Mouse (Mus musculus) hindbrain, embryonic 15.5 days (tissue): ENCODE results near the gene AC124108.1. TPM values are rescaled to one million over a fixed set of nuclear protein-coding genes. Genes with fewer than 3 reads are reported as not detected.

ENCODE experiments used
- ATAC-seq: fragments of 200-750 bp; cut with Nextera tagmentation; 2 replicates; pipeline ENCODE4 v1.8.0; 2017; ENCODE audit warnings: low read depth, moderate number of reproducible peaks, moderate TSS enrichment; ENCODE audit not compliant: low FRiP score
- H3K27ac ChIP-seq: fragments of 300-500 bp; sonication (generic); replicated peaks from 2 replicates; pipeline ENCODE4 v1.5.1; 2015; ENCODE audit warnings: mild to moderate bottlenecking, inconsistent platforms
- H3K27me3 ChIP-seq: fragments of 300-500 bp; sonication (generic); 2 replicates; pipeline ENCODE4 v1.6.1; 2015; ENCODE audit warnings: control low read depth, inconsistent platforms
- H3K36me3 ChIP-seq: fragments of 300-500 bp; sonication (generic); 2 replicates; pipeline ENCODE4 v1.6.1; 2015; ENCODE audit warnings: control low read depth, inconsistent platforms
- H3K4me1 ChIP-seq: fragments of 300-500 bp; sonication (generic); replicated peaks from 2 replicates; pipeline ENCODE4 v1.6.1; 2015; ENCODE audit warnings: control low read depth, inconsistent platforms
- H3K4me2 ChIP-seq: fragments of 300-500 bp; sonication (generic); 2 replicates; pipeline ENCODE4 v1.6.1; 2015; ENCODE audit warnings: moderate library complexity, mild to moderate bottlenecking, inconsistent platforms
- H3K4me3 ChIP-seq: fragments of 300-500 bp; sonication (generic); 2 replicates; pipeline ENCODE4 v1.5.1; 2015; ENCODE audit warnings: mild to moderate bottlenecking, inconsistent platforms
- H3K9ac ChIP-seq: fragments of 300-500 bp; sonication (generic); 2 replicates; pipeline ENCODE4 v1.6.1; 2015; ENCODE audit warnings: inconsistent platforms
- H3K9me3 ChIP-seq: fragments of 300-500 bp; sonication (generic); 2 replicates; pipeline ENCODE4 v1.6.1; 2016; ENCODE audit warnings: control low read depth, inconsistent platforms
- WGBS: fragments of 180-500 bp; shearing (Covaris S2); methylation state at CpG from one replicate; pipeline ENCODE4 v1.1.7; 2015; 5-methylcytosine and 5-hydroxymethylcytosine counted together
- polyA plus RNA-seq: library from polyadenylated mRNA; unstranded; fragments of >200 nt; fragmentation: Nextera tagmentation; extraction: Ambion mirVana; gene quantifications from 2 replicates; pipeline ENCODE4 v1.2.1, GENCODE M21; 2015

AC124108.1 gene
- 2.7 and 2.8 TPM in 2 replicates for polyA plus RNA-seq

DNA sequence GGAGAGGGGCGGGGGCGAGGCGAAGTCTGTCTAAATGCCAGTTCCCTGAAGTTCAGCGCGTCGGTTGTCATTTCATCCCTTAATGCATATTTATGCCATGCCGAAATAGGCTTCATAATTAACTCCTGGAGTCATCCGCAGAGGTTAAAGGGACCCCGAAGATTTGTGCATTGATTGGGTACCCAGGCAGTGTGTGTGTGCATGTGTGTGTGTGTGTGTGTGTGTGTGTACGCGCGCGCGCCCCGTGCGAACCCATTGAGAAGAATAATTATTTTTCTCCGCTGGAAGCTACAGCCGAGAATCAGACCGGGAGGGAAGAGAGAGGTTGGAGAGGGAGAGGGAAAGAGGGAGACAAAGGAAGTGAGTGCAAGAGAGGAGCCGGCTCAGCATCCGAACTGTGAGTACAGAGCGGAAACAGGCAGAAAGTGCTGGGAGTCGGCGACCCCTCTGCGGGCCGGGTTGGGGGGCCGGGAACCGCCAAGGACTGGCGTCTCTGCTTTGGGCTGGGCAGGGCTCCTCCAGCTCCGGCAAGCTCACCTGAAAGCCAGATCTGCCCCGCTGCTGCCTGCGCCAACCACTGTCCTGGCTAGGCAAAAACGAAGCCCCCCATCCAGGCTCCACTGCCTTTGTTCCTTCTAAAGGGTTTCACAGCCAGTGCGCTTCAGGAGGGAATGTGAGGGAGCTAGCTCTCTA is at the start of gene AC124108.1, which contains the start of gene Lemd1:
TSS of gene AC124108.1 (plus strand) at position 365 of the 693 bp plus-strand sequence.
TSS of gene Lemd1 (plus strand) at position 339 of the 693 bp plus-strand sequence.
- under 1% methylated on average over 31 of the region's 34 CpGs for WGBS
- Histone ChIP-seq H3K4me3 (peak within 1 kb of the TSS; percentile 75), H3K4me2 (peak within 1 kb of the TSS; percentile 74), H3K9me3 (no peaks in the 10 kb centered on the region), H3K27me3 (no peaks in the 10 kb centered on the region), H3K27ac (peak within 1 kb of the TSS; percentile 98), H3K36me3 (no peaks in the 10 kb centered on the region), H3K9ac (peak within 1 kb of the TSS; percentile 90), H3K4me1 (peaks cover 55% of the 10 kb centered on the region)
- ATAC-seq, result peak; percentile 12; the same call in 1 of the 2 replicates

DNA sequence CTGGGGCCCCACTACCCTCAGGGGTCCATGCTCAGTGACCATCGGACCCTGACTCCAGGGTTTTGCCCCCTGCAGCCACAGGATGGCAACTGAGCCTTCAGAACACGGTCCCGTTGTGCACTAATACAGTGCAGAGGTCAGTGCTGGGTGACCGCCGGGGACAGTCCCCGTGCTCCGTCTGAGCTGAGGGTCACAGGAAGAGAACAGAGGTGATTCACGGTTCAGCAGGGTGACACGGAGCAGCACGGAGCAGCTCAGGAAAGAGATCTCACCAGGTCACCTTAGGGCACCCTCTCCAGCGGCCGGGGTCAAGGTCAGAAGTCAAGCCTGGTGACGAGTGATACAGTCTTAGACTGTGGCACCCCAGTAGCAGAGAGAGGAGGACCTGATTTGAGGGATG is 49.5 kb upstream of the AC124108.1 start:
- no peak for ATAC-seq
- Histone ChIP-seq H3K4me2 (no peak overlapping the region), H3K4me1 (peaks cover 26% of the 10 kb centered on the region), H3K4me3 (no peak overlapping the region), H3K36me3 (no peaks in the 10 kb centered on the region), H3K9ac (no peak overlapping the region), H3K27me3 (peaks cover 21% of the 10 kb centered on the region), H3K27ac (no peak overlapping the region), H3K9me3 (no peaks in the 10 kb centered on the region)
- WGBS, result 59% methylated on average over 13 of the region's 13 CpGs

DNA sequence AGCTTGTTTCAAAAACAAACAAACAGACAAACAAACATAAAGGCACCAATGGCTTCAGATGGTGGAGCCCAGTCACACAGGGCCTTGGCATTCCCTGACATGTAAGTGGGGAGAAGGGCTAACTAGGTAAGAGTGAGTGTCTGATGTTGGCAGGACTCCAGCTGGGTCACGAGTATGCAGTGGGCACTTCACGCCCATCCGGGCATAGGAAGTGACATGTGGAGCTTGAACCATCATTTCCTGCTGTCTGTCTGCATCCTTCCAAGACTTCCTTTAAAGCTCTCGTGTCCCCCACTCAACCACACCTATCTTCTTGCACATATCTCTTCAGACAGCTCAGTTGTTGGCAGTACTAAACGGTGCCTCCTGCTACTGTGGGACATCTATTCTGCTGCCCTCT is 48.2 kb upstream of the AC124108.1 start:
- Histone ChIP-seq H3K9me3 (no peaks in the 10 kb centered on the region), H3K4me1 (peaks cover 26% of the 10 kb centered on the region), H3K27ac (no peak overlapping the region), H3K4me2 (no peak overlapping the region), H3K9ac (no peak overlapping the region), H3K36me3 (no peaks in the 10 kb centered on the region), H3K4me3 (no peak overlapping the region), H3K27me3 (peaks cover 16% of the 10 kb centered on the region)
- 75% methylated on average over 5 of the region's 5 CpGs for WGBS
- ATAC-seq, result no peak

DNA sequence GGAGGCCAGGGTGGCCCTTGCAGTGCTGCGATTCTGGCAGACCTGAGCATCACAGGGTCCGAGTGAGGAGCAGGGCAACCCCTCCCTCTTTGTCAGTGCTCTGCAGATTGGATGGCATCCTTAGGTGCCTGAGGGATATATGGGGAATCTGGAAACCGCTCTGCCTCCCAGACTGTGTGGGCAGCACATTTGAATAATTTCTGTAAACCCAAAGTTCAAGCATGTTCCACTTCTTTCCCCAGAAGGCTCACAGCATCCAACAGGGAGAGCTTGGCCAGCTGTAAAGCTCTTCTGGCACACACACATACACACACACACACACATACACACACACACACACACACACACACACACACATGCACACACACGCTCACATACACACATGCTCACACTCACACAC is 47.5 kb upstream of the AC124108.1 start:
- H3K4me3 ChIP-seq, result no peak overlapping the region
- no peak overlapping the region for H3K4me2 ChIP-seq
- H3K36me3 ChIP-seq, result no peaks in the 10 kb centered on the region
- H3K4me1 ChIP-seq, result peaks cover 26% of the 10 kb centered on the region
- H3K9ac ChIP-seq, result no peak overlapping the region
- H3K27ac ChIP-seq, result no peak overlapping the region
- H3K9me3 ChIP-seq, result no peaks in the 10 kb centered on the region
- WGBS, result 67% methylated on average over 4 of the region's 4 CpGs
- peak; percentile 7; the same call in 1 of the 2 replicates for ATAC-seq
- peaks cover 10% of the 10 kb centered on the region for H3K27me3 ChIP-seq

DNA sequence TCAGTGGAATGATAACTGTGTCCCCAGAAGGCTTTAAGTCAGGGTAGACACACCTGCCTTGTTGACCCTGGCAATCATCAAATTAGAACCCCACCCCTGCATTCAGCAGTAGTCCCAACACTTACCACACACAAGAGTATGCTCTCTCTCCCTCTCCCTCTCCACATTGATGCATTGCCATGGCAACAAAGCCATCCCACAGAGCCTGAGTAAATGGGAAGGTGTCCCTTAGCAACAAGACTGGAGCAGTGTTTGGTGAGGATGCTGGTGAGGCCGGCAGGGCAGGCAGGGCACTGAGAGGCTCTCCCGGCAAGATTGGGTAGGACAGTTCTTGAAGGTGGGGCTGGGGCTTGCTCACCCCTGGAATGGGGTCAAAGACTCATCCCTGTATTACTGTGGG is 47.0 kb upstream of the AC124108.1 start:
- no peak overlapping the region for H3K27ac ChIP-seq
- ATAC-seq, result peak; percentile 75

DNA sequence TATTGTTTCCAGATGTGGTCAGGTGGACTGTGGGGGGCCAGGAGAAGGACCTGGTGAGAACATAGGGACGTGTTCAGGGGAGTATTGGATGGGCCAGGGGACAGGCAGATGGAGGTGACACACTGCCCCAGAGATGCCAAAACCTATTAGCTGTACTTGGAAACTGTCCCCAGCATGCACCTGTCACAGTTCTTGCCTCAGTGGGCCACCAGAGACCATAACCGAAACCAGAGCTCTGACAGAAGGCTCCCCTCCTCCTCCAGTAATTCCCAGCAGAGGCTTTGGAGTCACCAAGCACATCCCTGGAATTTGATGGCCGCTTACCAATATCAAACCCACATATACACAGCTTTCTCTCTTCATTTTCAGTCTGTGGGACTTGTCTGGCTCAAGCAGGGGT is 46.4 kb upstream of the AC124108.1 start:
- H3K9me3 ChIP-seq, result no peaks in the 10 kb centered on the region
- no peak overlapping the region for H3K9ac ChIP-seq
- no peak overlapping the region for H3K27ac ChIP-seq
- no peak overlapping the region for H3K4me2 ChIP-seq
- no peak for ATAC-seq
- peaks cover 16% of the 10 kb centered on the region for H3K4me1 ChIP-seq
- no peak overlapping the region for H3K4me3 ChIP-seq
- peaks cover 2% of the 10 kb centered on the region; the same call in 1 of the 2 replicates for H3K27me3 ChIP-seq
- WGBS, result 73% methylated on average over 3 of the region's 3 CpGs
- H3K36me3 ChIP-seq, result no peaks in the 10 kb centered on the region

More for the DNA sequence above, 47.0 kb upstream of the AC124108.1 start:
- Histone ChIP-seq H3K4me3 (no peak overlapping the region), H3K4me2 (peak overlapping the region; percentile 13; the same call in 1 of the 2 replicates), H3K9ac (no peak overlapping the region), H3K9me3 (no peaks in the 10 kb centered on the region), H3K27me3 (peaks cover 5% of the 10 kb centered on the region; the same call in 1 of the 2 replicates), H3K36me3 (no peaks in the 10 kb centered on the region), H3K4me1 (peaks cover 21% of the 10 kb centered on the region)
- WGBS, result 10% methylated on average over 2 of the region's 2 CpGs

DNA sequence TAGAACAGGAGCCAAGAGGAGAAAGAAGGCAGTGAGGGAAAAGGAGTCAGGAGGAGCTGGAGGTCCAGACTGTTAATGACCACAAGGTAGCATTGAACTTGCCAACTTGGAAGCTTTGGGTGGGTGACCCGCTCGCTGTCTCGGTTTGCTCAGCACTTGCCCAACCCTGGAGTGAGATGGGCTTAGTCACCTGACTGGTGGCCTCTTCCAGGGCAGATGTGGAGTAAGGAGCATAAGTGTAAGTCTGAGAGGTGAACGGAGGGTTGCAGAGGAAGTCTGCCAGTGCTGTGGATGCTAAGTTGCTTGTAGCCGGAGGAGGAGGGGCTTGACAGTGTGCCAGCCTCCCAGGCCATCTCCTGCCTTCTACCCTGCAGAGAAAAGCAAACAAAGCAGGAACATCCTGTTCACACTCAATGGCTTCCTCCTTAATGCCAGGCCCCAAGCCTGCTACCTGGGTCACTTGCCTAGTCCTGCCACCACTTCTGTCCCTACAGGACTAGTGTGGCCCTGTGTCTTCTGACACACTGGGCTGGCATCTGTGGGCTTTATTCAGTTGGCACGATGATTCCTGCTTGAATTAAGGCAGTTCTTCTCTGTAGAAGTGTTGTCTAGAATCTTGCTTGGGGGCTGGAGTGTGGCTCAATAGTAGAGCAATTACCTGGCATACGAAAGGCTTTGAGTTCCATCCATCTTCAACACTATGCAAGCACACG is 45.1 kb upstream of the AC124108.1 start:
- Histone ChIP-seq H3K36me3 (no peaks in the 10 kb centered on the region), H3K4me2 (no peak overlapping the region), H3K27me3 (no peaks in the 10 kb centered on the region), H3K4me3 (no peak overlapping the region), H3K9ac (no peak overlapping the region), H3K27ac (no peak overlapping the region), H3K4me1 (peaks cover 16% of the 10 kb centered on the region), H3K9me3 (no peaks in the 10 kb centered on the region)
- no peak for ATAC-seq
- 85% methylated on average over 8 of the region's 8 CpGs for WGBS

DNA sequence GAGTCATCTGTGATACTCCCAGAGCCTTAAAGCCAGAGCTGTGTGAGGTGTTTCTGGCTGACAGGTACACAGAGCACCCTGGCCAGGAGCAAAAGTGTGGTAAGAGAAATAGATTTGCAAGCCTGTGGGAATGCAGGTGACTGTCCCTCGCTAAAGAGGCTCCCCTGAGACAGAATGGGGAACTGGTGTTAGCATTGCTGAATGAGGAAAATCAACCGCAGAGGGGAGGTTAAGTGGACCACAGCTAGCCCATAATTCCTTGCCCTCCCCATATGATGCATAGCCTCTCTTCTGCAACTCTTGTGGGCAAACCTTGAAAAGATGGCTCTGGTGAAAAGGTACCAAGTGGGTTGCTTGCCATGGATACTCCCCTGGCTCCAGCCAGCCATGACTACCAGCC is 41.8 kb upstream of the AC124108.1 start:
- Histone ChIP-seq H3K9me3 (no peaks in the 10 kb centered on the region), H3K4me3 (no peak overlapping the region), H3K36me3 (no peaks in the 10 kb centered on the region), H3K4me2 (no peak overlapping the region), H3K27me3 (no peaks in the 10 kb centered on the region), H3K9ac (no peak overlapping the region), H3K4me1 (peaks cover 11% of the 10 kb centered on the region), H3K27ac (no peak overlapping the region)
- ATAC-seq, result no peak
- WGBS, result 79% methylated on average over 2 of the region's 2 CpGs

DNA sequence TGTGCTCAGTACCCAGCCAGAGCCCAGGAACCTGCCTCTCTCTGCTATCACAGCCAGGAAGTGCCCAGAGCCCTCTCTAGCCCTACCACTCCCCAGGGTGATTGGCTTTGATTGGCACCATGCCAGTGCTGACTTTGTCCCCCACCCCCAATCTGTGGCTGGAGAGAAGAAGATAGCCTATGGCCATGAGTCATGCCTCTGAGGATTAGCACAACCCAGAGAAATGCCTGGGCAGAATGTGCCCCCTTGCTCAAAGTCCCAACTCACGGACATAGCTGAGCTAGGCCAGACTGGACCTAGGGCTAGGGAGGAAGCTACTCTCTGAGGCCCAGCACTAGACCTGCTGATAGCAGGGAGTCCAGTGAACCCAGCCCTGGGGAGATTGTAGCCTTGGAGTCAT is 41.1 kb upstream of the AC124108.1 start:
- 55% methylated on average over 1 of the region's 1 CpGs for WGBS
- H3K9me3 ChIP-seq, result no peaks in the 10 kb centered on the region
- no peak overlapping the region for H3K9ac ChIP-seq
- no peak overlapping the region for H3K27ac ChIP-seq
- H3K4me1 ChIP-seq, result peaks cover 6% of the 10 kb centered on the region; the same call in 1 of the 2 replicates
- no peak for ATAC-seq
- H3K4me3 ChIP-seq, result no peak overlapping the region
- H3K4me2 ChIP-seq, result no peak overlapping the region
- H3K36me3 ChIP-seq, result no peaks in the 10 kb centered on the region
- no peaks in the 10 kb centered on the region for H3K27me3 ChIP-seq

DNA sequence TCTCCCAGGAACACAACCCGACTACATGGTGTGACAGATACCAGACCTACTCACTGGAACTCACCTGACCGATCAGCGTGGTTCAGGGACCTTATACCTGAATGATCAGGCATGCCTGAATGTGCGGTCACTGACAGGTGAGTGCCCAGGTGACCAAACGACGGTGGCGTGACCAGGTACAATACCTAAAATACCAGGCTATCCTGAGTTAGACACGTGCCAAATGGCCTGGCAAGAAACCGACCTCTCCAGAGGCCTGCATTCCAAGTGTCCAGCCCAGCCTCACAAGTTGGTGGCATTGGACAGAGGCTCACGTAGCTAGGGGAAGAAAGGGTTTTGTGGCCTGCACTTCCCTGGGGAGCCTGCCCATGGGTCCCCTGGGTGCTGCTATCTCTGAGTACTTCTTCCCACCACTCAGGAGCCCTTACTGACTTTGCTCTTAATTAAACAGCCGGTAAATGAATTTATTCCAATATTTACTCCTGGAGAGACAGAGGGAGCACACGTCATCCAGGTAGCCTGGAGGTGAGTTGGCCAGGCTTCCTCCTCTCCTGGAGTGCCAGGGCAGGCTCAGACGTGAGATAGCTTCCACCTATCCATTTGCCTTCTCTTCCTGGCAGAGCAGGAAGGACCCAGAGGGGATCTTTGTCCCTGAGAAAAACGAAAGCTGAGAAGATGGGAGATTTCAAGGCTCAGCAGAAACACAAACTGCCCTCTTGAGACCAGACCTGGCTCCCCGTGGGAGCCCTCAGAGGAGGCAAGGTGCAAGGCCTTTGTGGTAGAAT is 40.2 kb upstream of the AC124108.1 start:
- H3K4me1 ChIP-seq, result peaks cover 6% of the 10 kb centered on the region; the same call in 1 of the 2 replicates
- no peaks in the 10 kb centered on the region for H3K36me3 ChIP-seq
- no peak overlapping the region for H3K4me2 ChIP-seq
- ATAC-seq, result no peak
- H3K27me3 ChIP-seq, result no peaks in the 10 kb centered on the region
- whole genome bisulfite sequencing, result 75% methylated on average over 15 of the region's 15 CpGs
- H3K27ac ChIP-seq, result no peak overlapping the region
- H3K9ac ChIP-seq, result no peak overlapping the region
- no peak overlapping the region for H3K4me3 ChIP-seq
- no peaks in the 10 kb centered on the region for H3K9me3 ChIP-seq

DNA sequence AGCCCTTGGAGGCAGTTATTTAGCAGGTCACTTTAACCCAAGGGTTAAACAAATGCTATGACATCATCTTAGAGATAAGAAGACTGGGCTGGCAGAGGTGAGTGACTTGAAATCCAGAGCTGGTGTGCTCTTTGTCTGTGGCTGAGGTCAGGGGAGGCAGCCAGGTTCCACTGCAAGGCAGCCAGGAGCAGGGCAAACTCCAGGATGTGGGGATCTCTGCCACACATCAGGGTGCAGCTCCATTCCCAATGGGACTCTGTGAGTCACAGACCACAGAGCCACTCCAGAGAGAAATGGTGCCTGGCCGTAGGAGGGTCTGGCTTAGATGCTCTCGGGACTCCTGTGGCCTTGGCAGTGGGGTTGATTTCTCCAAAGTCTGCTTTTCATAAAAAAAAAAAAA is 39.3 kb upstream of the AC124108.1 start:
- ATAC-seq, result no peak
- WGBS, result 58% methylated on average over 2 of the region's 2 CpGs
- Histone ChIP-seq H3K27ac (no peak overlapping the region), H3K9me3 (no peaks in the 10 kb centered on the region), H3K9ac (no peak overlapping the region), H3K4me1 (peaks cover 6% of the 10 kb centered on the region; the same call in 1 of the 2 replicates), H3K4me2 (no peak overlapping the region), H3K36me3 (no peaks in the 10 kb centered on the region), H3K27me3 (no peaks in the 10 kb centered on the region), H3K4me3 (no peak overlapping the region)
